Mouse (Mus musculus): ENCODE data around the gene Pex26. TPM values are rescaled to one million over a fixed set of nuclear protein-coding genes. Genes with fewer than 3 reads are reported as not detected.

Gene Pex26
- polyA plus RNA-seq, 1 experiment from 2014 or later, result 13.7 TPM

DNA sequence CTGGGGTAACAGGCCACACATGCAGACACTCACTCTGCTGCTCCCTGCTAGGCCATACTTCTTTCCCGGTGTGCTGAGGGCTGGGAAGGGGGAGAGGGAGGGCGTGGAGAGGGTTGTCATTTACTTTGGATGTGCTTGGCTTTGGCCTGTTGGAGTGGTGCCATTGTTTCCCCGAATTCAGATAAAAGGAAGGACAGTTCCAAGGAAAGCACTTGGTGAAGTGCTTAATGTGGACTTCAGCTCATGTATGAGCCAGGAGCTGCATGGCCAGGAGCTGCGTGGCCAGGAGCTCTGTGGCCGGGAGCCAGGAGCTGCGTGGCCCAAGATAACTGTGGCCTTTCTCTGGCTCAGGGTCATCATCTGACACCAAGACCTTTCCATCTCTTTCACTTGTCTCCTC is 12.4 kb upstream of the Pex26 start:
- no peaks in the 10 kb centered on the region for H3K36me3 ChIP-seq
- no peak overlapping the region for H3K9ac ChIP-seq
- H3K27me3 ChIP-seq (replicated peaks), result no peaks in the 10 kb centered on the region; the same call in 1 of the 2 replicates
- H3K9me3 ChIP-seq, result no peaks in the 10 kb centered on the region
- H3K4me2 ChIP-seq (replicated peaks), result no peak overlapping the region
- ATAC-seq, result no peak
- 71% methylated on average over 6 of the region's 6 CpGs for WGBS
- H3K4me1 ChIP-seq (replicated peaks), result peaks cover 13% of the 10 kb centered on the region
- no peak overlapping the region for H3K27ac ChIP-seq
- H3K4me3 ChIP-seq (replicated peaks), result no peak overlapping the region

DNA sequence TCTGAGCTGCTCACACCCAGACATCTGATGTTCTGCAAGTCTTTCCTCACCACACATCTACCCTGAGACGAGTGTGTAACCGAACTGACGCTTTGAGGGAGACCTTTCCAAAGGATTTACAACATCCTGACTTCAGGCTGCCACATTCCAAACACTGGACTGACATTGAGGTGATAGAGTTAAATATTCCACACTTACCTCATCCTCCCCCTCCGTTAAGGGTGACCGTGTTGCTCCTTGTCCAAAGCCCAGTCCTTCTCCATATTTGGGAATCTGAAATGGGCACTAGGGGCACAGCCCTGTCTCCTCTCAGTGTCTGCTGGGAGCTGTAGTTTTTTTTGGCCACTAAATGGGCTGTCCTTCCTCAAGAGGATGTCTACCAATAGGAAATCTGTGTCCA is 10.0 kb upstream of the Pex26 start:
- no peak overlapping the region for H3K9ac ChIP-seq
- ATAC-seq, result no peak
- no peak overlapping the region for H3K4me3 ChIP-seq (replicated peaks)
- H3K27me3 ChIP-seq (replicated peaks), result no peaks in the 10 kb centered on the region; the same call in 1 of the 2 replicates
- no peak overlapping the region for H3K27ac ChIP-seq
- H3K4me1 ChIP-seq (replicated peaks), result peaks cover 10% of the 10 kb centered on the region; the same call in 1 of the 2 replicates
- H3K36me3 ChIP-seq, result no peaks in the 10 kb centered on the region
- H3K9me3 ChIP-seq, result no peaks in the 10 kb centered on the region
- 39% methylated on average over 5 of the region's 5 CpGs for WGBS
- 0 out of 2 replicates have a peak overlapping the region, but pooled peaks have one; percentile 7 for H3K4me2 ChIP-seq (replicated peaks)

DNA sequence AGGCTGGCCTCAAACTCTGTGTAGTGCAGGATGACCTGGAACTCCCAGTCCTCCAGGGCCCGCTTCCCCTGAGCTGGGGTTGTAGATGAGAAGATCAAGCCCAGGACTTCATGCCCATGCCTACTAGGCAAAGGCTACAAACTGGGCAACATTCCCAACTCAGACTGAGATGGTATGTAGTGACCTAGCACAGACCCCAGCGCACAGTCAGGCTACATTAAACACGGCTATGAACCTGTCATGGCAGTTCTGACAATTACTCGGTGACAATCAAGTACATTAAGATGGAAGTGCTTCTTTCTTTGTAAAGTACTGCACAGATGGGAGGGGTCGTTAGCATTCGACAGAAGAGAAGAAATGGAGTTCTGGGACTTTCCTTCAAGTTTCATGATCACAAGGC is 8.7 kb upstream of the Pex26 start:
- ATAC-seq, result no peak
- no peak overlapping the region for H3K4me2 ChIP-seq (replicated peaks)
- peaks cover 10% of the 10 kb centered on the region; the same call in 1 of the 2 replicates for H3K4me1 ChIP-seq (replicated peaks)
- H3K9ac ChIP-seq, result no peak overlapping the region
- no peaks in the 10 kb centered on the region for H3K9me3 ChIP-seq
- no peak overlapping the region for H3K4me3 ChIP-seq (replicated peaks)
- no peaks in the 10 kb centered on the region for H3K36me3 ChIP-seq
- no peaks in the 10 kb centered on the region; the same call in 1 of the 2 replicates for H3K27me3 ChIP-seq (replicated peaks)
- 94% methylated on average over 6 of the region's 6 CpGs for WGBS
- H3K27ac ChIP-seq, result no peak overlapping the region

DNA sequence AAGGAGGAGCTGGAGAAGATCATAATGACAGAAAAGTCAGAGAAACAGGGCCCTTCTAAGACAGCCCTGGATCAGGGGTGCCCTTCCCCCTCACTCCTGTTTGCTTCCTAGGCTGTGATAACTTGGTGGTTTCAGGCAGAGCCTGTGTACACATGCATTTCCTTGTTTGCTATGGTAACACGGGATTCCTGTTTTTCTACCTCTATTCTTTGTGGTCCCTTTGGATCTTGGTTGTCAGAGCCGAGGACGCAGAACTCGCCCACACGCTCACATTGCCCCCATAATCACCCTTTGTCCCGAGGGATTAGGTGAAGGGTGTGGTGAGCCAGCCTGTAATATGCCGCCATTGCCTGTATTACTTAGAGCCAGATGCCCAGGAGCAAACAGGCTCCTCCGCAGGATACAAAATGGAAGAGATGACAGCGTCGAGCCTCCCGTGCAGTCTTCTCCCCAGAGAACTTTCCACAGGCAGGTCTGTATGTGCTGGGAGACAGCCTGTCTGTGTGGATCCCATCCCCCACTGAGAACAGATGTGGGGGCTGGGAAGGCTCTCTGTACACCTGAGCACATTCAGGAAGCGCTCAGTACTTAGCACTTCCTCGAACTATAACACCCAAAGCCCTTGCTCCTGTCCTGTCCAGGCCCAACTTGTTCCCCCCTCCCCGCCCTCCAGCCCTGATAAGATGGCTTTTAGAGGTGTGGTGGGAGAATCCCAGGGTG is 7.3 kb upstream of the Pex26 start:
- peak overlapping the region; percentile 82 for H3K27ac ChIP-seq
- no peaks in the 10 kb centered on the region for H3K36me3 ChIP-seq
- peaks cover 3% of the 10 kb centered on the region; the same call in 1 of the 2 replicates for H3K27me3 ChIP-seq (replicated peaks)
- peak overlapping the region; percentile 30 for H3K4me2 ChIP-seq (replicated peaks)
- ATAC-seq, result peak; percentile 70
- H3K9me3 ChIP-seq, result no peaks in the 10 kb centered on the region
- 37% methylated on average over 14 of the region's 14 CpGs for WGBS
- no peak overlapping the region for H3K9ac ChIP-seq
- 0 out of 2 replicates have a peak, but pooled peaks cover 10% of the 10 kb centered on the region for H3K4me1 ChIP-seq (replicated peaks)
- no peak overlapping the region for H3K4me3 ChIP-seq (replicated peaks)

DNA sequence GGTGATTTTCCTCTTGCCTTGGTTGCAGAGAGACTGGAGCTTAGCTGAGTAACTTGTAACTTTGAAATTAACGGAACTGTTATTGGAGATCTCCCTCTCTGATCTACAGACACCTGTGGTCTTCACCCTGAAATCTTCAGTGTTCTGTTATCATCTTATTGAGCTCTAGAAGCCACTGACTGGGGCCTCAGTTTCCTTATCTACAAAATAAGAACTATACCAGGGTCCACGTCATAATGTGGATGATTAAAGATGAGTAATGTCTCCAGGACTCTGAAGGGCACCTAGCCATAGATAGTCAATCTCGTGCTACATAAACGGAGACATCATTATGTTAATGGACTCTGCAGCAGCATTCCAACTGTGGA is 6.8 kb upstream of the Pex26 start:
- no peak for ATAC-seq
- Histone ChIP-seq H3K9ac (no peak overlapping the region), H3K9me3 (no peaks in the 10 kb centered on the region), H3K27me3 (replicated peaks) (peaks cover 3% of the 10 kb centered on the region; the same call in 1 of the 2 replicates), H3K36me3 (no peaks in the 10 kb centered on the region), H3K4me3 (replicated peaks) (no peak overlapping the region), H3K4me1 (replicated peaks) (0 out of 2 replicates have a peak, but pooled peaks cover 10% of the 10 kb centered on the region), H3K27ac (peak overlapping the region; percentile 82), H3K4me2 (replicated peaks) (peak overlapping the region; percentile 30)
- 56% methylated on average over 4 of the region's 4 CpGs for WGBS

DNA sequence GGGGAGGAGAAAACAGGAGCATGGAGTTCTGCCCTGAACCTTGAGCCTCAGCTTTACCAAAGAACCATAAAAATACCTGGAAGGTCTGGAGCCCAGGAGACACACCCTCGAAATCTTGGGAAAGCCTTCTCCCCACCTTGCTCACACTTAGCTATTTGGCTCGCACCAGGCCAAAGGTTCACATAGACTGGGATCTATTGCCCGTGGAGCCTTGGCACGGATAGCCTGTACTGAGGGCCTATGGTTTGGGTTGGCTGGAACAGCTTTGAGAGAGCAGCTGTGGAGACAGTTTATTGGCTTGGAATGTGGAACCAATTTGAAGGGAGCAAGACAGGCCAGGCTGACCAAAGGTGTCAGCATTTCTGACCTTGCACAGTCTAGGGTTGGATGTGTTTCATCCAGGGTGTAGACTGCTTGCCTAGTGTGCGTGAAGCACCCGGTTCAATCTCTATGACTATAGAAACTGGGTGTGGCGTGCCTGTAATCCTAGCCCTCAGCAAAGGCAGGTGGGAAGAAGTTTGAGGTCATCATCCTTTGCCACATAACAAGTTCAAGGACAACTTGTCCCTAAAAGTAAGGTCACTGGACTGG is 6.3 kb upstream of the Pex26 start:
- Histone ChIP-seq H3K36me3 (no peaks in the 10 kb centered on the region), H3K9ac (no peak overlapping the region), H3K4me1 (replicated peaks) (0 out of 2 replicates have a peak, but pooled peaks cover 10% of the 10 kb centered on the region), H3K4me3 (replicated peaks) (no peak overlapping the region), H3K9me3 (no peaks in the 10 kb centered on the region), H3K27me3 (replicated peaks) (peaks cover 3% of the 10 kb centered on the region; the same call in 1 of the 2 replicates), H3K4me2 (replicated peaks) (0 out of 2 replicates have a peak overlapping the region, but pooled peaks have one; percentile 30), H3K27ac (peak overlapping the region; percentile 82)
- ATAC-seq, result peak; percentile 90
- 68% methylated on average over 7 of the region's 7 CpGs for WGBS

DNA sequence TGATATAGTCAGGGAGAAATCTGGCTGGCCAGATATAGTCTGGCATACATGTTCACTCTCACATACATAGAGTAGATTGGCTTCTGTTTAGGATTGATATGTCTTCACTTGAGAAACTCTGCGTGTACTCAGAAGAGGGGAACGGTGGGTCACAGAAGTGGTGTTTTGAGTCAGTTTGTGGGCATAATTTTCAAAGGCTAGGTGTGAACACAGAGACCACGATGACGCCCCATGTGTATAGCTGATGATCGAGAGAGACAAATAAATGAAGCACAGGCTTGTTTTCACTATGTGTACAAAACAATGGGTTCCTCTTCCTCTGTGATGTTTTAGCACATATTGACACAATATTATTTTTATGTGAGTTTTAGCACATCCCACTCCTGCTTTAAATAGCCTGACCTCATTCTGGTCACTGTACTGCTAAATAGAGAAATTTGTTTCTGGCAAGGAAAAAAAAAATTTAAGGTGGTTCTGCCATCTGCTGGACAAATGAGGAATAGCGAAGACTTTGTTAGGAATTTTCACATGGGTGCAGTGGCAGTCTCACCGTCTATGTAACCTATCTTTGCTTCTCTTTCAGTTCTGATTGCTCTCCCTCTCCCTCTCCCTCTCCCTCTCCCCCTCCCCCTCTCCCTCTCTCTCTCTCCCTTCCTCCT is 4.6 kb upstream of the Pex26 start:
- ATAC-seq, result no peak
- no peak overlapping the region for H3K9ac ChIP-seq
- no peak overlapping the region for H3K27ac ChIP-seq
- no peaks in the 10 kb centered on the region for H3K36me3 ChIP-seq
- no peak overlapping the region for H3K4me2 ChIP-seq (replicated peaks)
- H3K27me3 ChIP-seq (replicated peaks), result 0 out of 2 replicates have a peak, but pooled peaks cover 3% of the 10 kb centered on the region
- H3K9me3 ChIP-seq, result no peaks in the 10 kb centered on the region
- WGBS, result 59% methylated on average over 7 of the region's 7 CpGs
- H3K4me1 ChIP-seq (replicated peaks), result 0 out of 2 replicates have a peak, but pooled peaks cover 10% of the 10 kb centered on the region
- H3K4me3 ChIP-seq (replicated peaks), result no peak overlapping the region

DNA sequence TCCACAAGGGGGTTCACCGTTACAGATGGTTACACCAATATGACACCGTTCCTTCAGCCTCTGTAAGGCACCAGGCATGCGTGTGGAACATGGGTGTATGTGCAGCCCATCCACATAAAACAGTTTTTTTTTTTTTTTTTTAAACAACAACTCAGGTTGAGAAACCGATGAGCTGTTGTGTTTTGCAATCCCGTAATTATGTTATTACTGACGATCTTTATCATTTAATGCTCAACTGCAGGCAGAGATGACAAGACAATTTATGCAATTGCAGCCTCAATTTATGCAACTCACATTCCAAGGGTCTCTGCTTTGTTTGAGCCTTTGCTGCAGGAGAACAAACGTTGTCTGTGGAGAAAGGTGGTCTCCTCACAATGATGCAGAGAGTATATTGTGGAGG is 3.6 kb upstream of the Pex26 start:
- peaks cover 16% of the 10 kb centered on the region; the same call in 1 of the 2 replicates for H3K4me1 ChIP-seq (replicated peaks)
- WGBS, result 67% methylated on average over 7 of the region's 7 CpGs

DNA sequence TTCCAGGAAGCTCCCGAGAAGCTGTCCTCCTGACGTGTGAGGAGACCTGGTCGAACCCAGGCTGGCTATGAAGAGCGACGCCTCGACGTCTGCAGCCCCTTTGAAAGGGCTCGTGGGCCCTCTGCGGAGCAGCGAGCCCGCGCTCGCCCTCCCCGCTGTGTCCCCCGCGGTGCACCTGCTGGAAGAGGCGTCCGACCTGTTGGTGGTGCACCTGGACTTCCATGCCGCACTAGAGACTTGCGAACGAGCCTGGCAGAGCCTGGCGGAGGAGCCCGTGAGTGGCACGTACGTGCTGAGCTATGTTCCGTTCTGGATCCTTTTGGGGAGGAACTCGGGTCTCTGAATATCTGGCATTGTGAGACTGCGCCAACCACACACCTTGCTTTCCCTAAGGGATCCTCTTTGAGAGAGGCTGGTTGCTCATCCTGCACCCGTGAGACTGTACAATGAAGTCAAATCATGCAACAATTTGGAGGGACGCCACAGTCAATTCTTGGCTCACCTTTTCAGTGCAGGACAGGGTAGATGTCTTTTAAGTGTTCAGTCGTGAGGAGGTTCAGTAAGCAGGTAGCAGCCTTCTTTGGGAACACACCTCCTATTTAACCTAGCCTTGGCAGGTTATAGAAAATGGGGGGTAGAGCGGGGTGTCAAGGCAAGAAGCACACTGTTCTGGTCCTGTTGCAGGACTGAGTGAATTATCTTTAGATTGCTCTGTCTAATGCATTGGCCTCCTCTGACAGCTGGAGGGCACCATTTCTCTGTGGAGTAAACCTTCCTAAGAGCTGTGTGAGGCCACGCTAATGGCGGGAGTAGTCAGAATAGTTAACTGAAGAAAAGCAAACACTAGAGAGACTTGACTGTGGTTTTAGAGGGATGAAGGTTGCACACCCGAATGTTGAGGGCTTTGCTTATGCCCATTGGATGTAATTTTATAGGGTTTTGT is 1.0 kb downstream of the Pex26 start:
- Histone ChIP-seq H3K9ac (peak overlapping the region; percentile 55), H3K27me3 (replicated peaks) (0 out of 2 replicates have a peak, but pooled peaks cover 3% of the 10 kb centered on the region), H3K27ac (peak overlapping the region; percentile 75), H3K4me1 (replicated peaks) (peaks cover 16% of the 10 kb centered on the region; the same call in 1 of the 2 replicates), H3K4me2 (replicated peaks) (peak overlapping the region; percentile 93), H3K36me3 (0 out of 2 replicates have a peak, but pooled peaks cover 7% of the 10 kb centered on the region), H3K9me3 (no peaks in the 10 kb centered on the region), H3K4me3 (replicated peaks) (peak overlapping the region; percentile 55)
- peak; percentile 83 for ATAC-seq
- 2% methylated on average over 35 of the region's 35 CpGs for WGBS

More for the DNA sequence above, 3.6 kb upstream of the Pex26 start:
- 0 out of 2 replicates have a peak, but pooled peaks cover 3% of the 10 kb centered on the region for H3K27me3 ChIP-seq (replicated peaks)
- no peak overlapping the region for H3K4me2 ChIP-seq (replicated peaks)
- H3K27ac ChIP-seq, result no peak overlapping the region
- H3K4me3 ChIP-seq (replicated peaks), result no peak overlapping the region
- H3K9me3 ChIP-seq, result no peaks in the 10 kb centered on the region
- ATAC-seq, result no peak
- no peaks in the 10 kb centered on the region for H3K36me3 ChIP-seq
- no peak overlapping the region for H3K9ac ChIP-seq

DNA sequence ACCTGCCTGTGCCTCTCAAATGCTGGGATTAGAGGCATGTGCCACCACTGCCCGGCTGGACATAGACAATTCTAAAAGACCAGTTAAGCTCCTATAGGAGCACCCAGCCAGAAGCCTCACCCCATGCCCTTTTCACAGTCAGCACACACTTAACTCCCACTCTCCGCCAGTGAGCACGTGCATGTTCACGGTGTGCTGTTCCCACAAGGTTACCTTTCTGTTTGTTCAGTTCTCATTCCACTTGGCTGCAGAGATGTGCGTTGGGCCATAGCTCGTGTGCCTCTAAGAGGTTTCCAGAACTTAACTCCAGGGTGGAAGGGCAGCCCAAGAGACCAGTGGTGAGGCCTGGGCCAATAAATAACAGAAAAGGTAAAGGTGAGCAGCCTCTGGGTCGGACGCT is 1.8 kb downstream of the Pex26 start:
- H3K9ac ChIP-seq, result peak overlapping the region; percentile 26; the same call in 1 of the 2 replicates
- peaks cover 16% of the 10 kb centered on the region; the same call in 1 of the 2 replicates for H3K4me1 ChIP-seq (replicated peaks)
- no peaks in the 10 kb centered on the region for H3K27me3 ChIP-seq (replicated peaks)
- H3K4me3 ChIP-seq (replicated peaks), result peak overlapping the region; percentile 55
- no peak overlapping the region for H3K27ac ChIP-seq
- peak overlapping the region; percentile 93 for H3K4me2 ChIP-seq (replicated peaks)
- peak; percentile 19 for ATAC-seq
- H3K9me3 ChIP-seq, result no peaks in the 10 kb centered on the region
- 0 out of 2 replicates have a peak, but pooled peaks cover 11% of the 10 kb centered on the region for H3K36me3 ChIP-seq
- 63% methylated on average over 8 of the region's 8 CpGs for WGBS

DNA sequence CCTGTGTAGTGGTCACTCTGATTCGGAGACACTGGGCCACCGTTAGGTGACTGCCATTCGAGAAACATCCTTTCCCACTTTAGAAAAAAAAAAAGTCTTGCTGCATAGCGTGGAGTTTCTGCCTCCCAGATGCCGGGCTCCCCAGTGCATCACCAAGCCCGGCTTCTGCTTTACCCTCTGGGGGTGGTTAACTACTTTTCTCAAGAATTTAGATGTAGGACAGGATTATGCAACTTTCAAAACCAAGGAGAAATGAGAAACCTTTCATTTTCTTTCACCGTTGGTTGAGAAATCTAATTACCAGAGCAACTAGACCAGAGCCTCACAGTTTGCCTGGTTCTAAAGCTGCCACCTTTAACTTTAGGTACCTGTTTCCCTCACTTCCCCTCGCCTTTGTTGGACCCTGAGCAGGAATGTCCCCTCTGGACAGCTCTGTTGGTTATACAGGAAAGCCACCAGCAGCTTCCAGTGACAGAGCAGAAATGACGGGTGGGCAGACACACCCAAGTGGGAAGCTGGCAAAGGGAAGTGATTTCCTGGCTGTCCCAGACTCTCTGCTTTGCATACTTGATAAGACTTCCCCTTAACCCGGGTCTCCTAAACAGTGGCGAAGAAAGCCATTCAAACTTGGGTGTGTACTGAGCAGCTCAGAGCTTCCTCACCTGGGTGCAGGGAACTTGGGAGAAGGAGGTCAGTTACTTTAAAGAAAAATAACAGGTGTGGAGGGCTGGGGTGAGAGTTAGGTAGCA is 8.0 kb downstream of the Pex26 start:
- Histone ChIP-seq H3K9me3 (no peaks in the 10 kb centered on the region), H3K4me2 (replicated peaks) (no peak overlapping the region), H3K27ac (no peak overlapping the region), H3K4me1 (replicated peaks) (no peaks in the 10 kb centered on the region), H3K27me3 (replicated peaks) (no peaks in the 10 kb centered on the region), H3K4me3 (replicated peaks) (no peak overlapping the region), H3K9ac (no peak overlapping the region), H3K36me3 (peaks cover 18% of the 10 kb centered on the region)
- WGBS, result 75% methylated on average over 11 of the region's 11 CpGs
- ATAC-seq, result peak; percentile 40; the same call in 1 of the 2 replicates

Data from intestine, embryonic 15.5 days (tissue).